ENCODE assay signal across 15 mouse cellular contexts in the genomic region with DNA sequence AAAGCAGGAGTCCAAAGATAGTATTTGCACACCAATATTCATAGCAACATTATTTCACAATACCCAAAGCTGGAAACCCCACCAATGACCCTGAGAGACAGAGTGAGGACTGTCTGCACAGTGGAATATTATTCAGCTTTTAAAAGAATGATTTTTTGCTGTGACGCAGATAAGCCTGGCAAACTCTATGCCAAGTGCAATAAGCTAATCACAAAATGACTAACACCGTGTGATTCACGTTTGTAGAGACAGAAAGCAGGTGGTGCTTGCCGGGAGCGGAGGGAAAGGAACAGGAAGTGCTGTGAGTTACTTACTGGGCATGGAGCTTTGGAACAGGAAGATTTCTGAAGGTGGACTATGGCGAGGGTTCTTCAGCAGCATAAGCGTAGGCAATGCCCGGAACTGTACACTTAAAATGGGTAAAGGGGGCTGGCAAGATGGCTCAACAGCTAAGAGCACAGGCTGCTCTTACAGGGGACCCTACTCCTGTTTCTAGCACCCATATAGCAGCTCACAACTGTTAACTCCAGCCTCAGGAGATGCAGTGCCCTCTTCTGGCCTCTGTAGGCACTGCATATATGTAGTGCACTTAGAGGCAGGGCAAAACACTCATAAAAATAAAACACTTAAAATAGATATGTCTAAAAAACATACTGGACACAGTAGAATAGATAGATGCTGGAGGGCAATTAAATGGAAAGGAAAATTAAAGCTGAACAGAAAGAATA. TPM values are rescaled to one million over a fixed set of nuclear protein-coding genes. Genes with fewer than 3 reads are reported as not detected.
DNase-seq lines count a peak whose midpoint lies in the region; ATAC-seq and TF ChIP-seq lines count a peak whose summit lies in the region.
"Had no signal": no experiment of that assay in that cellular context is flagged by ENCODE, and none has a peak within 500 bp of the region (broad histone marks: within the 10 kb centered on the region; RNA-seq: fewer than 3 reads in every experiment).

No protein-coding gene starts in this region.

- no peak overlapping the region for H3K4me3 ChIP-seq in kidney, adult 2 months (ENCODE audit: insufficient read depth, low read depth, low read length)
- no peak overlapping the region for H3K4me3 ChIP-seq in testis, adult 2 months (ENCODE audit: control insufficient read depth, low read depth, low read length)
- no peak overlapping the region for H3K4me3 ChIP-seq in bone marrow macrophage, adult 2 months (ENCODE audit: insufficient read depth, low read length)
- H3K4me3 ChIP-seq in midbrain, embryonic 14.5 days (replicated peaks; ENCODE audit: low read depth, low read length): no peak overlapping the region
- H3K4me3 ChIP-seq: embryonic facial prominence, embryonic 12.5 days; forebrain, embryonic 15.5 days; liver, embryonic 15.5 days had no signal

- no peak overlapping the region for H3K9ac ChIP-seq in midbrain, embryonic 14.5 days (replicated peaks; ENCODE audit: low read length)
- H3K9ac ChIP-seq: embryonic facial prominence, embryonic 12.5 days; forebrain, embryonic 15.5 days; liver, embryonic 15.5 days had no signal

- no peak overlapping the region for H3K27ac ChIP-seq in kidney, adult 2 months (ENCODE audit: insufficient read depth, low read depth, low read length)
- H3K27ac ChIP-seq in testis, adult 2 months (ENCODE audit: control insufficient read depth, insufficient read depth, low read depth, low read length): no peak overlapping the region
- no peak overlapping the region for H3K27ac ChIP-seq in bone marrow macrophage, adult 2 months (ENCODE audit: insufficient read depth, low read depth, low read length)
- no peak overlapping the region for H3K27ac ChIP-seq in midbrain, embryonic 14.5 days (replicated peaks; ENCODE audit: low read depth, low read length)
- H3K27ac ChIP-seq: embryonic facial prominence, embryonic 12.5 days; forebrain, embryonic 15.5 days had no signal

- no peak overlapping the region for H3K4me2 ChIP-seq in midbrain, embryonic 14.5 days (ENCODE audit: low read length)
- H3K4me2 ChIP-seq: embryonic facial prominence, embryonic 12.5 days; forebrain, embryonic 15.5 days; midbrain, embryonic 11.5 days had no signal

- WGBS in kidney, adult 2 months: 96% methylated on average over 8 of the region's 8 CpGs
- WGBS in midbrain, embryonic 14.5 days: 98% methylated on average over 8 of the region's 8 CpGs

- no peaks in the 10 kb centered on the region for H3K9me3 ChIP-seq in midbrain, embryonic 14.5 days (ENCODE audit: control insufficient read depth, low read length)
- H3K9me3 ChIP-seq: embryonic facial prominence, embryonic 12.5 days; forebrain, embryonic 15.5 days; liver, embryonic 15.5 days had no signal

- peaks cover 8% of the 10 kb centered on the region; the same call in 1 of the 2 replicates for H3K4me1 ChIP-seq in kidney, adult 2 months (ENCODE audit: control insufficient read depth, insufficient read depth, low read length)
- peaks cover 8% of the 10 kb centered on the region for H3K4me1 ChIP-seq in testis, adult 2 months (ENCODE audit: control insufficient read depth, insufficient read depth, low read length)
- peaks cover 2% of the 10 kb centered on the region; the same call in 1 of the 2 replicates for H3K4me1 ChIP-seq in bone marrow macrophage, adult 2 months (ENCODE audit: control insufficient read depth, insufficient read depth, low read length)
- peaks cover 12% of the 10 kb centered on the region for H3K4me1 ChIP-seq in midbrain, embryonic 14.5 days (ENCODE audit: control insufficient read depth, insufficient read depth, low read length)

- TF ChIP-seq CTCF in kidney, adult 2 months (conservative IDR thresholded peaks at IDR 0.05; ENCODE audit: insufficient read depth, insufficient read length, low read depth, low read length): peak; percentile 34
- TF ChIP-seq CTCF in testis, adult 2 months (IDR thresholded peaks at IDR 0.05; ENCODE audit: control insufficient read depth, insufficient read depth, insufficient replicate concordance, low read depth, low read length): peak; percentile 5; the same call in 1 of the 2 replicates
- TF ChIP-seq CTCF in bone marrow macrophage, adult 2 months (IDR thresholded peaks at IDR 0.05; ENCODE audit: low read depth, low read length): peak; percentile 39; the same call in 1 of the 2 replicates

- DNase-seq in kidney, adult 2 months: no peak
- no peak for DNase-seq in kidney, postnatal 10 days
- DNase-seq in testis, postnatal 10 days (ENCODE audit: low spot score): no peak
- DNase-seq in urinary bladder, postnatal 4 days (ENCODE audit: low spot score in 2 of 2): no peak
- no peak for DNase-seq in midbrain, embryonic 14.5 days
- no peak for DNase-seq in kidney, postnatal 14 days
- DNase-seq: cerebellum, postnatal 10 days; heart, adult 11 months; right cerebral cortex, adult 18-20 months had no signal

- H3K36me3 ChIP-seq in kidney, adult 2 months (ENCODE audit: control insufficient read depth, insufficient read depth, low read length): no peaks in the 10 kb centered on the region
- H3K36me3 ChIP-seq in testis, adult 2 months (ENCODE audit: control insufficient read depth, insufficient read depth, low read length): no peaks in the 10 kb centered on the region
- H3K36me3 ChIP-seq in midbrain, embryonic 14.5 days (ENCODE audit: control insufficient read depth, insufficient read depth, low read length): no peaks in the 10 kb centered on the region
- H3K36me3 ChIP-seq: embryonic facial prominence, embryonic 12.5 days; forebrain, embryonic 15.5 days; liver, embryonic 15.5 days had no signal

- no peaks in the 10 kb centered on the region for H3K27me3 ChIP-seq in kidney, adult 2 months (replicated peaks; ENCODE audit: control insufficient read depth, insufficient read depth, low read length)
- H3K27me3 ChIP-seq in testis, adult 2 months (ENCODE audit: control insufficient read depth, insufficient read depth, low read length): no peaks in the 10 kb centered on the region
- H3K27me3 ChIP-seq in midbrain, embryonic 14.5 days (ENCODE audit: control insufficient read depth, insufficient read depth, low read length): no peaks in the 10 kb centered on the region; the same call in 1 of the 2 replicates
- H3K27me3 ChIP-seq: embryonic facial prominence, embryonic 12.5 days; forebrain, embryonic 15.5 days; liver, embryonic 15.5 days had no signal

- TF ChIP-seq POLR2A in kidney, adult 2 months (IDR thresholded peaks at IDR 0.05; ENCODE audit: low read depth, low read length): no peak
- no peak for TF ChIP-seq POLR2A in testis, adult 2 months (IDR thresholded peaks at IDR 0.05; ENCODE audit: control insufficient read depth, low read depth, low read length)
- no peak for TF ChIP-seq POLR2A in bone marrow macrophage, adult 2 months (IDR thresholded peaks at IDR 0.05; ENCODE audit: borderline replicate concordance, low read depth, low read length)

- no peak for ATAC-seq in midbrain, embryonic 14.5 days (ENCODE audit: low FRiP score, low TSS enrichment)
- ATAC-seq: forebrain, embryonic 15.5 days had no signal

RNA-seq across cellular contexts. Expression of a gene that starts 3.7 kb away (rescaled TPM):
- polyA plus RNA-seq in kidney, adult 2 months (2012; rRNA removed): 33.5 and 37.0 TPM in 2 replicates
- polyA plus RNA-seq in testis, adult 2 months (2012; rRNA removed): 3.6 and 6.1 TPM in 2 replicates
- 6.5 and 6.9 TPM in 2 replicates for polyA plus RNA-seq in bone marrow macrophage, adult 2 months (2012; ENCODE audit: insufficient read depth, insufficient read length, missing spikeins)
- polyA plus RNA-seq in midbrain, embryonic 14.5 days (2014; fragmentation: Nextera tagmentation; extraction: Ambion mirVana): 4.9 and 7.7 TPM in 2 replicates
